Mouse (Mus musculus) C2C12 (cell line): ENCODE measurements around the gene Tmcc3. TPM values are rescaled to one million over a fixed set of nuclear protein-coding genes. Genes with fewer than 3 reads are reported as not detected.

ENCODE experiments used
- H3K27me3 ChIP-seq: one replicate; pipeline ENCODE4 v1.6.1; 2011; ENCODE audit not compliant: control insufficient read depth, insufficient read depth, insufficient read length
- H3K36me3 ChIP-seq: one replicate; pipeline ENCODE4 v1.6.1; 2011; ENCODE audit not compliant: control insufficient read depth, insufficient read depth
- H3K4me3 ChIP-seq: one replicate; pipeline ENCODE4 v1.5.1; 2011; ENCODE audit warnings: mild to moderate bottlenecking, control low read depth; ENCODE audit not compliant: poor library complexity, insufficient read depth, severe bottlenecking
- H3K79me2 ChIP-seq: one replicate; pipeline ENCODE4 v1.6.1; 2011; ENCODE audit not compliant: control insufficient read depth, insufficient read depth
- H3K79me3 ChIP-seq: one replicate; pipeline ENCODE4 v1.6.1; 2011; ENCODE audit warnings: low read depth, control low read depth
- H3ac ChIP-seq: one replicate; pipeline ENCODE3; 2011; ENCODE audit warnings: low read depth; ENCODE audit not compliant: control insufficient read depth, insufficient read length
- CEBPB ChIP-seq: IDR thresholded peaks from one replicate; pipeline ENCODE4 v1.6.1; 2011; ENCODE audit warnings: low read depth, mild to moderate bottlenecking, control low read depth, moderate library complexity
- CTCF ChIP-seq: IDR thresholded peaks from one replicate; pipeline ENCODE4 v1.5.1; 2011; ENCODE audit not compliant: control insufficient read depth, insufficient read depth, insufficient read length
- FOSL1 ChIP-seq: IDR thresholded peaks from one replicate; pipeline ENCODE4 v1.8.0; 2011; ENCODE audit warnings: mild to moderate bottlenecking, low read length; ENCODE audit not compliant: poor library complexity, insufficient read depth, severe bottlenecking
- MAX ChIP-seq: IDR thresholded peaks from one replicate; pipeline ENCODE4 v1.6.1; 2011; ENCODE audit warnings: mild to moderate bottlenecking, control low read depth
- MYOD1 ChIP-seq: IDR thresholded peaks from one replicate; pipeline ENCODE4 v1.6.1; 2011; ENCODE audit warnings: low read depth; ENCODE audit not compliant: control insufficient read depth, insufficient read length
- MYOG ChIP-seq: IDR thresholded peaks from one replicate; pipeline ENCODE4 v1.6.1; 2011; ENCODE audit not compliant: control insufficient read depth, insufficient read length; ENCODE audit errors: extremely low read depth
- USF1 ChIP-seq: IDR thresholded peaks from one replicate; pipeline ENCODE4 v1.6.1; 2011; ENCODE audit warnings: low read depth, mild to moderate bottlenecking, control low read depth, moderate library complexity
- polyA plus RNA-seq: library from polyadenylated mRNA; unstranded; fragments of >200 nt; fragmentation: generic; extraction: Trizol; gene quantifications from one replicate; pipeline ENCODE4 v1.2.1, GENCODE M21; 2012; ENCODE audit warnings: missing spikeins

Tmcc3 gene
- polyA plus RNA-seq, 1 experiment: 3.5 TPM

DNA sequence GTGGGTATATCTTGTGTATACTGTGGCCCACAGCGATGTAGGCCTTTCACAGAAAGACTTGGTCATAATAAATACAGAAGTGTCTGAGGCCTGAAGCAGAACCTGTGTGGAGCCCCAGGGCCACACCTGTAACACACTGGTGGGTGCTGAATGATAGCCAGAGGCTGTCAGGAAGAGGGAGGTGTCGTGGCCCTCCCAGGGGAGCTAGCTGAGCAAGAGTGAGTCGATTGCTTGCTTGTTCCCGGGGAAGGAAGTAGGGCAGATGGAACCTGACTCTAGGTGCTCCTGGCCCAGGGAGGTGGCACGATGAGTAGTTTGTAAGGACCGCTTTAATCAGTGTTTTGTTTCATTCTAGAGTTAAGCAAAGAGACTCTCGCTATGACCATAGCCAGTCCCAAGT, 208.1 kb downstream of the Tmcc3 start:
- peak overlapping the region; percentile 3 for H3K4me3 ChIP-seq
- no peak overlapping the region for H3ac ChIP-seq
- H3K79me3 ChIP-seq: peaks cover 53% of the 10 kb centered on the region
- TF ChIP-seq MAX: no peak
- no peaks in the 10 kb centered on the region for H3K36me3 ChIP-seq
- no peaks in the 10 kb centered on the region for H3K27me3 ChIP-seq
- H3K79me2 ChIP-seq: peaks cover 99% of the 10 kb centered on the region

DNA sequence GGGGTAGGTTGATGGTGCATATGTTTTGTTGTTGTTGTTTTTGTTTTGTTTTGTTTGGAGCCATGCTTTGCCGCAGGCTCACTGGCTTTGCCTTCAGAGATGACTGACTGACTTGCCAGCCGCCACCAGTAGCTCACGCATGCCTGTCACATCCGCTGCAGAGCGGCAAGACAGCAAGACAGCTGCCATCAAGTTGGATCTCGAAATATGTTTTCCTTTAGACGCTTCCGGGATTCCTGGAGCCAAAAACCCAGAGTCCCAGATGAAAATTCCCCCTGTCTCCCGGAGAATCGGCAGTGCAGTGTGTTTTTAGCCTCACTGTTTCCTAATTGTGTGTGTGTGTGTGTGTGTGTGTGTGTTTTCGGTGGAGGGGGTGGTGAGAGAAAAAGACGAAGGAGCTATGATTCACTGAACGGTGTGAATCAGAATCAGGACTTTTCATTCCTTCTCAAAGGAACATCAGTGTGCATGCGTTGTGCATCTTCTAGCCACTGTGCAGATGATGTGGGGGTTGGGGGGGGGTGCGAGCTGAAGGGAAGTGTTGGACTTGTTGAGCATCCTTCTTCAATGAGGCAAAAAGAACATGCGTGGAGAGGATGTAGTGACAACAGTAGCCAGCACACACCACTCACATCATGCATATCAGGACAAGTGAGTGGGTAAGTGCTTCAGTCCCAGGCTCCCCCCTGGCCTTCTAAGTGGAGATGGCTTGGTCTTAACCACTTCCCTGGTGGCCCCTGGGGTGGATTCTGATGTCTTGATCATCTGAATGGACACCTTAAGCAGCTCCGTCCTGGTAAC, 208.8 kb downstream of the Tmcc3 start:
- Histone ChIP-seq H3K27me3 (no peaks in the 10 kb centered on the region), H3K36me3 (no peaks in the 10 kb centered on the region), H3ac (no peak overlapping the region), H3K79me2 (peaks cover 99% of the 10 kb centered on the region), H3K79me3 (peaks cover 53% of the 10 kb centered on the region), H3K4me3 (peak overlapping the region; percentile 3)
- no peak for TF ChIP-seq USF1
- no peak for TF ChIP-seq MYOD1
- no peak for TF ChIP-seq CTCF
- no peak for TF ChIP-seq FOSL1
- TF ChIP-seq MYOG: no peak
- no peak for TF ChIP-seq CEBPB
- TF ChIP-seq MAX: no peak

- Histone ChIP-seq H3K4me3 (no peak overlapping the region), H3K79me3 (peaks cover 53% of the 10 kb centered on the region), H3K27me3 (no peaks in the 10 kb centered on the region), H3K79me2 (peaks cover 99% of the 10 kb centered on the region), H3ac (no peak overlapping the region), H3K36me3 (no peaks in the 10 kb centered on the region)
- TF ChIP-seq FOSL1: no peak
- no peak for TF ChIP-seq MYOG
- no peak for TF ChIP-seq CTCF
- no peak for TF ChIP-seq MYOD1
- TF ChIP-seq CEBPB: no peak
- no peak for TF ChIP-seq MAX
- no peak for TF ChIP-seq USF1
Measured at GRCm38 (mm10) chr10:94521107-94521401, 209.3 kb downstream of the Tmcc3 start.

- H3K79me2 ChIP-seq: peaks cover 99% of the 10 kb centered on the region
- no peak overlapping the region for H3ac ChIP-seq
- no peaks in the 10 kb centered on the region for H3K36me3 ChIP-seq
- peaks cover 53% of the 10 kb centered on the region for H3K79me3 ChIP-seq
- H3K4me3 ChIP-seq: no peak overlapping the region
- TF ChIP-seq MAX (no peak), FOSL1 (no peak), CTCF (no peak), CEBPB (no peak), MYOD1 (no peak), MYOG (no peak), USF1 (no peak)
- no peaks in the 10 kb centered on the region for H3K27me3 ChIP-seq
Measured at GRCm38 (mm10) chr10:94521776-94522175, 210.0 kb downstream of the Tmcc3 start.

DNA sequence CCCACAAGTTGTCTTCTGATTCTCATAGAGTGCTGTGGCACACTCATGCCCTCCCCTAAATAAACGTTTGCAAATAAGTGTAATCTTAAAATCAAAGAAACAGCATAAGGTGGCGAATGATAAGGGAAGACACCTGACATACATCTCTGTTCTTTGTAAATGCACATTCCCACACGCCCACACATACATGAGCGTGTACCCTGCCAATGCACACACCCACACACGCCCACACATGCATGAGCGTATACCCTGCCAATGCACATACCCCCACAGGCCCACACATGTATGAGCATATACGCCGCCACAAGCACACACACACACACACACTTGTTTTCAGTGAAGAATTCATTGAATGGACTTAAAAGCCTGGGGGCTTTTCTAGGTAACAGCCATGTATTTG, 211.5 kb downstream of the Tmcc3 start:
- no peaks in the 10 kb centered on the region for H3K36me3 ChIP-seq
- H3K27me3 ChIP-seq: no peaks in the 10 kb centered on the region
- H3K79me3 ChIP-seq: peaks cover 51% of the 10 kb centered on the region
- no peak for TF ChIP-seq FOSL1
- TF ChIP-seq MYOD1: no peak
- TF ChIP-seq CEBPB: no peak
- TF ChIP-seq USF1: no peak
- no peak for TF ChIP-seq MAX
- no peak for TF ChIP-seq CTCF
- TF ChIP-seq MYOG: no peak
- H3K4me3 ChIP-seq: no peak overlapping the region
- peaks cover 99% of the 10 kb centered on the region for H3K79me2 ChIP-seq
- H3ac ChIP-seq: no peak overlapping the region

GRCm38 (mm10) chr10:94523711-94524156, 212.0 kb downstream of the Tmcc3 start:
- H3ac ChIP-seq: no peak overlapping the region
- no peaks in the 10 kb centered on the region for H3K27me3 ChIP-seq

More at GRCm38 (mm10) chr10:94523711-94524156, 212.0 kb downstream of the Tmcc3 start:
- H3K79me2 ChIP-seq: peaks cover 99% of the 10 kb centered on the region
- TF ChIP-seq MYOD1: peak; percentile 78
- peak; percentile 9 for TF ChIP-seq CEBPB
- TF ChIP-seq MYOG: no peak
- no peak for TF ChIP-seq FOSL1
- TF ChIP-seq MAX: peak; percentile 97
- TF ChIP-seq USF1: peak; percentile 49
- TF ChIP-seq CTCF: no peak
- H3K4me3 ChIP-seq: no peak overlapping the region
- H3K79me3 ChIP-seq: peaks cover 47% of the 10 kb centered on the region
- H3K36me3 ChIP-seq: no peaks in the 10 kb centered on the region
